Mouse (Mus musculus) liver, embryonic 11.5 days (tissue): ENCODE measurements around the gene Gm49711. TPM values are rescaled to one million over a fixed set of nuclear protein-coding genes. Genes with fewer than 3 reads are reported as not detected.

ENCODE experiments used
- ATAC-seq: fragments of 200-750 bp; cut with Nextera tagmentation; replicated peaks from 2 replicates; pipeline ENCODE4 v1.8.0; 2017; ENCODE audit warnings: moderate number of reproducible peaks, mild to moderate bottlenecking, moderate TSS enrichment, moderate library complexity; ENCODE audit not compliant: low FRiP score
- DNase-seq: peaks from one replicate; pipeline ENCODE4 v3.0.0-alpha.2; 2017; ENCODE audit warnings: low spot score
- H3K27ac ChIP-seq: fragments of 300-500 bp; sonication (generic); 2 replicates; pipeline ENCODE4 v1.5.1; 2014; ENCODE audit warnings: mild to moderate bottlenecking, low read depth, low read length, control low read depth
- H3K27me3 ChIP-seq: fragments of 300-500 bp; sonication (generic); replicated peaks from 2 replicates; pipeline ENCODE4 v1.6.1; 2014; ENCODE audit warnings: low read length, mixed read lengths; ENCODE audit not compliant: control insufficient read depth, insufficient read depth
- H3K36me3 ChIP-seq: fragments of 300-500 bp; sonication (generic); 2 replicates; pipeline ENCODE4 v1.6.1; 2014; ENCODE audit warnings: mild to moderate bottlenecking, low read length, moderate library complexity, mixed read lengths; ENCODE audit not compliant: control insufficient read depth, insufficient read depth
- H3K4me1 ChIP-seq: fragments of 300-500 bp; sonication (generic); replicated peaks from 2 replicates; pipeline ENCODE4 v1.6.1; 2014; ENCODE audit warnings: low read length, mixed read lengths; ENCODE audit not compliant: control insufficient read depth, insufficient read depth
- H3K4me2 ChIP-seq: fragments of 300-500 bp; sonication (generic); 2 replicates; pipeline ENCODE4 v1.6.1; 2014; ENCODE audit warnings: mild to moderate bottlenecking, control low read depth, moderate library complexity
- H3K4me3 ChIP-seq: fragments of 300-500 bp; sonication (generic); 2 replicates; pipeline ENCODE4 v1.5.1; 2014; ENCODE audit warnings: low read depth, low read length, control low read depth
- H3K9ac ChIP-seq: fragments of 300-500 bp; sonication (generic); 2 replicates; pipeline ENCODE4 v1.6.1; 2014; ENCODE audit warnings: low read depth, low read length, control low read depth
- H3K9me3 ChIP-seq: fragments of 300-500 bp; sonication (generic); 2 replicates; pipeline ENCODE4 v1.6.1; 2016; ENCODE audit warnings: low read length, inconsistent platforms, mixed read lengths; ENCODE audit not compliant: control insufficient read depth
- WGBS: fragments of 180-500 bp; shearing (Covaris S2); extraction: QIAGEN DNeasy Blood & Tissue Kit; methylation state at CpG from one replicate; pipeline ENCODE4 v1.1.7; 2014; 5-methylcytosine and 5-hydroxymethylcytosine counted together
- polyA plus RNA-seq: library from polyadenylated mRNA; unstranded; fragments of >200 nt; fragmentation: Nextera tagmentation; extraction: Ambion mirVana; gene quantifications from 2 replicates; pipeline ENCODE4 v1.2.1, GENCODE M21; 2014

Gene Gm49711
- polyA plus RNA-seq, 1 experiment from 2014 or later, result 0.15 TPM

GRCm38 (mm10) chr16:92104332-92104590 lies 46.1 kb downstream of the Gm49711 start:
- WGBS, result 86% methylated on average over 2 of the region's 2 CpGs
- Histone ChIP-seq H3K36me3 (peaks cover 2% of the 10 kb centered on the region; the same call in 1 of the 2 replicates), H3K4me2 (no peak overlapping the region), H3K4me1 (peaks cover 2% of the 10 kb centered on the region; the same call in 1 of the 2 replicates), H3K9ac (no peak overlapping the region), H3K4me3 (no peak overlapping the region), H3K9me3 (no peaks in the 10 kb centered on the region), H3K27me3 (no peaks in the 10 kb centered on the region), H3K27ac (no peak overlapping the region)
- DNase-seq (no peak), ATAC-seq (no peak)

GRCm38 (mm10) chr16:92104951-92105350 lies 46.8 kb downstream of the Gm49711 start:
- H3K4me2 ChIP-seq, result no peak overlapping the region
- no peak overlapping the region for H3K4me3 ChIP-seq
- ATAC-seq, result no peak
- 90% methylated on average over 2 of the region's 2 CpGs for WGBS
- H3K27ac ChIP-seq, result no peak overlapping the region
- no peaks in the 10 kb centered on the region for H3K9me3 ChIP-seq
- peaks cover 1% of the 10 kb centered on the region; the same call in 1 of the 2 replicates for H3K36me3 ChIP-seq
- DNase-seq, result no peak
- no peaks in the 10 kb centered on the region for H3K27me3 ChIP-seq
- peaks cover 2% of the 10 kb centered on the region; the same call in 1 of the 2 replicates for H3K4me1 ChIP-seq
- no peak overlapping the region for H3K9ac ChIP-seq

- WGBS, result 56% methylated on average over 3 of the region's 3 CpGs
- Histone ChIP-seq H3K27ac (no peak overlapping the region), H3K4me2 (no peak overlapping the region), H3K27me3 (no peaks in the 10 kb centered on the region), H3K9ac (no peak overlapping the region), H3K9me3 (no peaks in the 10 kb centered on the region), H3K4me3 (no peak overlapping the region), H3K36me3 (no peaks in the 10 kb centered on the region; the same call in 1 of the 2 replicates), H3K4me1 (peaks cover 2% of the 10 kb centered on the region; the same call in 1 of the 2 replicates)
- DNase-seq (no peak), ATAC-seq (no peak)
Observed at GRCm38 (mm10) chr16:92105631-92106030, 47.5 kb downstream of the Gm49711 start.

- ATAC-seq, result no peak
- H3K9me3 ChIP-seq, result no peaks in the 10 kb centered on the region
- no peak overlapping the region for H3K4me2 ChIP-seq
- no peaks in the 10 kb centered on the region; the same call in 1 of the 2 replicates for H3K36me3 ChIP-seq
- no peaks in the 10 kb centered on the region for H3K27me3 ChIP-seq
- no peak overlapping the region for H3K27ac ChIP-seq
- H3K4me1 ChIP-seq, result peaks cover 2% of the 10 kb centered on the region; the same call in 1 of the 2 replicates
- DNase-seq, result no peak
- WGBS, result 89% methylated on average over 5 of the region's 5 CpGs
- no peak overlapping the region for H3K9ac ChIP-seq
- no peak overlapping the region for H3K4me3 ChIP-seq
Observed at GRCm38 (mm10) chr16:92107346-92107745, 49.2 kb downstream of the Gm49711 start.

- 80% methylated on average over 5 of the region's 5 CpGs for WGBS
- Histone ChIP-seq H3K36me3 (peaks cover 2% of the 10 kb centered on the region; the same call in 1 of the 2 replicates), H3K4me1 (peaks cover 5% of the 10 kb centered on the region; the same call in 1 of the 2 replicates), H3K27me3 (no peaks in the 10 kb centered on the region), H3K9ac (no peak overlapping the region), H3K9me3 (no peaks in the 10 kb centered on the region), H3K27ac (no peak overlapping the region), H3K4me2 (no peak overlapping the region), H3K4me3 (no peak overlapping the region)
- no peak for DNase-seq
- no peak for ATAC-seq
Observed at GRCm38 (mm10) chr16:92114706-92115241, 56.7 kb downstream of the Gm49711 start.

GRCm38 (mm10) chr16:92115611-92116421 lies 57.7 kb downstream of the Gm49711 start:
- no peaks in the 10 kb centered on the region for H3K27me3 ChIP-seq
- ATAC-seq (no peak), DNase-seq (peak; percentile 43)
- H3K27ac ChIP-seq, result no peak overlapping the region
- H3K4me1 ChIP-seq, result peaks cover 5% of the 10 kb centered on the region; the same call in 1 of the 2 replicates
- H3K4me2 ChIP-seq, result peak overlapping the region; percentile 21; the same call in 1 of the 2 replicates
- peaks cover 2% of the 10 kb centered on the region; the same call in 1 of the 2 replicates for H3K36me3 ChIP-seq
- H3K9me3 ChIP-seq, result no peaks in the 10 kb centered on the region
- H3K9ac ChIP-seq, result no peak overlapping the region
- H3K4me3 ChIP-seq, result no peak overlapping the region
- WGBS, result 50% methylated on average over 20 of the region's 20 CpGs

- Histone ChIP-seq H3K36me3 (0 out of 2 replicates have a peak, but pooled peaks cover 2% of the 10 kb centered on the region), H3K4me1 (peaks cover 5% of the 10 kb centered on the region; the same call in 1 of the 2 replicates), H3K9ac (no peak overlapping the region), H3K9me3 (no peaks in the 10 kb centered on the region), H3K27ac (no peak overlapping the region), H3K4me3 (no peak overlapping the region), H3K4me2 (no peak overlapping the region), H3K27me3 (no peaks in the 10 kb centered on the region)
- DNase-seq (no peak), ATAC-seq (no peak)
- WGBS, result 79% methylated on average over 9 of the region's 9 CpGs
Observed at GRCm38 (mm10) chr16:92117337-92118209, 59.5 kb downstream of the Gm49711 start.

- Histone ChIP-seq H3K36me3 (no peaks in the 10 kb centered on the region), H3K27ac (no peak overlapping the region), H3K9ac (no peak overlapping the region), H3K9me3 (no peaks in the 10 kb centered on the region), H3K4me1 (peaks cover 5% of the 10 kb centered on the region; the same call in 1 of the 2 replicates), H3K4me3 (no peak overlapping the region), H3K27me3 (no peaks in the 10 kb centered on the region), H3K4me2 (no peak overlapping the region)
- 74% methylated on average over 13 of the region's 13 CpGs for WGBS
- DNase-seq, result no peak
- ATAC-seq, result no peak
Observed at GRCm38 (mm10) chr16:92119013-92119515, 60.9 kb downstream of the Gm49711 start.
